Mouse (Mus musculus): ENCODE measurements around the gene Pfn1.

Pfn1 gene

GRCm38 (mm10) chr11:70654923-70655570 is 603 bp upstream of the Pfn1 start:
- DNase-seq (ENCODE audit: extremely low spot score, low spot score) = peak; percentile 84

GRCm38 (mm10) chr11:70653345-70654197 is 873 bp downstream of the Pfn1 start:
- peak; percentile 84 for DNase-seq (ENCODE audit: extremely low spot score, low spot score)

- DNase-seq (ENCODE audit: extremely low spot score, low spot score) = no peak
Measured at GRCm38 (mm10) chr11:70652884-70653344, 1.5 kb downstream of the Pfn1 start.

GRCm38 (mm10) chr11:70652029-70652883 is 2.2 kb downstream of the Pfn1 start:
- DNase-seq (ENCODE audit: extremely low spot score, low spot score) = no peak

GRCm38 (mm10) chr11:70651391-70651790 is 3.1 kb downstream of the Pfn1 start:
- no peak for DNase-seq (ENCODE audit: extremely low spot score, low spot score)

GRCm38 (mm10) chr11:70650322-70651175 is 3.9 kb downstream of the Pfn1 start:
- DNase-seq (ENCODE audit: extremely low spot score, low spot score) = no peak

- no peak for DNase-seq (ENCODE audit: extremely low spot score, low spot score)
Measured at GRCm38 (mm10) chr11:70649185-70649734, 5.2 kb downstream of the Pfn1 start.

GRCm38 (mm10) chr11:70648512-70648911 is 5.9 kb downstream of the Pfn1 start:
- no peak for DNase-seq (ENCODE audit: extremely low spot score, low spot score)

GRCm38 (mm10) chr11:70647716-70648420 is 6.6 kb downstream of the Pfn1 start:
- DNase-seq (ENCODE audit: extremely low spot score, low spot score) = no peak

GRCm38 (mm10) chr11:70646691-70647650 is 7.5 kb downstream of the Pfn1 start, which contains the start of the genes Rnf167 and Slc25a11:
Gene Rnf167 (plus strand): TSS chr11:70647235.
Gene Slc25a11 (minus strand): TSS chr11:70647479.
- peak; percentile 95 for DNase-seq (ENCODE audit: extremely low spot score, low spot score)

GRCm38 (mm10) chr11:70646259-70646555 is 8.2 kb downstream of the Pfn1 start:
- no peak for DNase-seq (ENCODE audit: extremely low spot score, low spot score)

GRCm38 (mm10) chr11:70645461-70646258 is 8.8 kb downstream of the Pfn1 start:
- no peak for DNase-seq (ENCODE audit: extremely low spot score, low spot score)

GRCm38 (mm10) chr11:70644564-70645103 is 9.8 kb downstream of the Pfn1 start:
- DNase-seq (ENCODE audit: extremely low spot score, low spot score) = no peak

GRCm38 (mm10) chr11:70643051-70643450 is 11.4 kb downstream of the Pfn1 start:
- DNase-seq (ENCODE audit: extremely low spot score, low spot score) = no peak

GRCm38 (mm10) chr11:70641241-70641640 is 13.2 kb downstream of the Pfn1 start:
- no peak for DNase-seq (ENCODE audit: extremely low spot score, low spot score)

- DNase-seq (ENCODE audit: extremely low spot score, low spot score) = no peak
Measured at GRCm38 (mm10) chr11:70639976-70640375, 14.5 kb downstream of the Pfn1 start.

- no peak for DNase-seq (ENCODE audit: extremely low spot score, low spot score)
Measured at GRCm38 (mm10) chr11:70638714-70639278, 15.6 kb downstream of the Pfn1 start, which contains the start of gene Gp1ba. Gene Gp1ba (plus strand): TSS chr11:70639122.

Measured in neural tube, embryonic 10.5 days (tissue).